Mouse (Mus musculus) c-Kit-positive CD71-positive TER-119-negative erythroid progenitor cells, embryonic 14.5 days (primary cell): ENCODE measurements around the gene Tdp2.

Experiments used
- DNase-seq: peaks from one replicate; pipeline ENCODE4 v3.0.0-alpha.2; 2013; ENCODE audit warnings: low read depth

Gene Tdp2

DNA sequence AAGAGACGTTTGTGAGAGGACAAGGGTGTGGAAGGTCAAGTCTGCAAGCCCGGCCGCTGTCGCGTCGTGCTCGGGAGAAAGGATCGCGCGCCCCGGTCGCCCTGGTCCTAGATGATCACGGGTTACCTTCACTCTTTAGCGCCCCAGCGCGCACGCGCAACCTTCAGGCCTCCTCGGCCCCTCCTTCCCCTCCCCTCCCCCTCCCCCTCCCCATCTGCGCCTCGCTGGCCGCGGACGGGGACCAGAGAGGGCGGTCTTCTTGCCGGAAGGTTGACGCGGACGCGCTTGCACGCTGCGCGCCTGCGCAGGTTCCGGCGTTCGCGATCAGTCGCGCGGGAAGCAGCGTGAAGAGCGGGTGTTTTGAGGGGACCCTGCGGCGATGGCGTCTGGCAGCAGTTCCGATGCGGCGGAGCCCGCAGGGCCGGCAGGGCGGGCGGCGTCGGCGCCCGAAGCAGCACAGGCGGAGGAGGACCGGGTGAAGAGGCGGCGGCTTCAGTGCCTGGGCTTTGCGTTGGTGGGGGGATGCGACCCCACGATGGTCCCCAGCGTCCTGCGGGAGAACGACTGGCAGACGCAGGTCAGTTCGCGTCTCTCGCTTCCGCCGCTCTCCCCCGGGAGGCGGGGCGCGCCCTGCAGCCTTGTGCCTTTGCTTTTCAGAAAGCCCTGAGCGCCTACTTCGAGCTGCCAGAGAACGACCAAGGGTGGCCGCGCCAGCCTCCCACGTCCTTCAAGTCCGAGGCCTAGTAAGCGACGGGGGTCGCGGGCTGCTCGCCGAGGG lies at the start of gene Tdp2, which contains the start of gene Acot13:
Tdp2 (plus strand) TSS at position 327 of the 778 bp plus-strand sequence.
Acot13 (minus strand) TSS at position 188 of the 778 bp plus-strand sequence.
- DNase-seq = peak; percentile 95

- no peak for DNase-seq
These were observed 49.6 kb upstream of the Tdp2 start for GRCm38 (mm10) chr13:24781916-24782315.

- DNase-seq = no peak
These were observed 45.4 kb upstream of the Tdp2 start for GRCm38 (mm10) chr13:24786014-24786490.

DNA sequence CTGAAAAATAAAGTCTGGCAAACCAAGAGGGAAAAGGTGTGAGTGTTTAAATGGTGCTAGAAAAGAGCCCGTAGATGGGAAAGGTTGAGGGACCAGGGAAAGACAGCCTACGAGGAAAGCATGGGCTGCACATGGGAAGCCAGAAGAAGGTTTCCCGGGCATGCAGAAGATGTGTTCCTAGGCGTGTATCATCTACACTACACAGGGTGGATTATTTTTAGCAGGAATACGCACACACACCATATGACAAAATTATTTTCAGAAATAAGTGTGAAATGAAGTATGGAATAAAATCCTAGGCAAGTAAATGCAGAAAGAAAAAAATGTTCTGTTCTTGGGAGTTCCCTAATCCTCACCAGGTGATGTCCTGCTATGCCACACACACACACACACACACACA lies 44.0 kb upstream of the Tdp2 start:
- DNase-seq = no peak

DNA sequence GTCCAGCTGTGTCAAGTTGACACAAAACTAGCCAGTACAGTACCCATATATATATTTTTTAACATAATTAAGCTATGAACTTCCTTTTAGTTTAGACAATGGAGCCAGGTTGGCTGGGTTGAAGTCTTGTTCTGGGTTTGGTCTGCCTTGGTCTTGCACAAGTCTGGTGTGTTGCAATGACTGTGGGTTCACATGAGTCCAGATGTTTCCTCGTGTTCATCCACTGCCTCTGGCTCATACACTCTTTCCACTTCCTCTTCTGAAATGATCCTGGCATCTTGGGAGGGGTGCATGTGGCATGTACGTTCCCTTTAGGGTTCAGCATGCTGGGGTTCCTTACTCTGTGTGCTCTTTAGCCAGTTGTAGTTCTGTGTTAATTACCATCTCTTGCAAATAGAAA lies 40.1 kb upstream of the Tdp2 start:
- no peak for DNase-seq

GRCm38 (mm10) chr13:24792411-24793045 lies 39.0 kb upstream of the Tdp2 start:
- no peak for DNase-seq

DNA sequence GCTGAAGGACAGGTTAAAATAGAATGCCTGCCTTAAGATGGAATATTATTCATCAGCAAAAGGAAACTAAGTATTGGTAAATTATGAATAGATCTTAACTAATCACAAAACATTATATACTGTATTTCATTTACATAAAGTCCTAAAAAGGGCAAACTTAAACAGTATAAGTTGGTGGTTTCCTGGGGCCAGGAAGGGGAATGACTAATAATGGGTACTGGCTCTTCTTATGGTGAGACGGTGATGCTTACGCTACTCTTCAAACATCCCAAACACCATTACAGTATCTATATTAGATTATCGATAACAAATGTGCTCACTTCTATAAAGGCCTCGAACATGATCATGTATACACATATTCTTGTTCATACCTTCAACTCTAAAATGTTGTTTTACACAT lies 32.8 kb upstream of the Tdp2 start:
- DNase-seq = no peak

DNA sequence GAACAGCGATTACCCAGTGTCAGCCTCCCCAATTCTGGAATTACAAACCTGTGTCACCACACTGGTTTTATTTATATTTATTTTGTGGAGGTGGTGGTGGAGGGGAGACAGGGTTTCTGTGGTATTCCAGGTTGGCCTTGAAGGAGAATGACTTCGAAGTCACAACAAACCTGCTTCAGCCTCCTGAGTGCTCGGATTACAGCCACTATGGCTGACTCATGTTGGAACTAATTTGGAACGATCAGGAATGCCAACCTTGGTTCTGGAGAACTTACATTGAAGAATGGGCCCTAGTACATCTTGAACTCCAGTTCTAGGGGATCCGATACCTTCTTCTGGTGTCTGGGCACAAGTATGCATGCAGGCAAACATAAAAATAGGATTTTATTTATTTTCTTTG lies 32.1 kb upstream of the Tdp2 start:
- no peak for DNase-seq

DNA sequence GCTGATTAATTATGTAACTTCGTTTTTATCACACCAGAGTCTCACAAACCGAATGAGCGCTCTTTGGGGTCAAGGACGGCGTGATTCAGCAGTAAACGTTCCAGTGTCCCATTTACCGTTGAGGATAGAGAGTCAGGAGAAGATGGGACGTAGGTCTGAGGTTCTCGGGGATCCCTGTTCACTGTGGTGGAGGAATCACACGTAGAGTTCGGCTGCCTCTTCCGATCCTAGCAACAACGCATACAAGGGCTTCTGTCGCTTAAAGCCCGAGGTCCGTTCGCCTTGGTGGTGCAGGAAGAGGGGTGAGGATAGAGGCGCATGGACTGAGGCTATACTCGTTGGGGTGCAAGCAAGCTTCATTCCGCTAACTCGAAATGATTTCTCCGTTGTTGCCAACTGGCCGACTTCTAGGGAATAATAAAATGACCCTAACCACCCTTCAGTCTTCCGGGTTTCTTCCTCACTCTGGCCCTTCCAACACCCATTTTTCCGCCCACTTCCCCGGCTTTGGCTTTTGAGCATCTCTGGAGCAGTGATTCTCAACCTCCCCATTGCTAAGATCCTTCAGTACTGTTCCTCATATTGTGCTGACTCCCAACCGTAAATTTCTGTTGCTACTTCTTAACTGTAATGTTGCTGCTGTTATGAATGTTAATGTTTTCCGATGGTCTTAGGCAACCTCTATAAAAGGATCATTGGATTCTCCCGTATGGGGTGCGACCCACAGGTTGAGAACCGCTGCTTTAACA lies 31.4 kb upstream of the Tdp2 start:
- DNase-seq = no peak

DNA sequence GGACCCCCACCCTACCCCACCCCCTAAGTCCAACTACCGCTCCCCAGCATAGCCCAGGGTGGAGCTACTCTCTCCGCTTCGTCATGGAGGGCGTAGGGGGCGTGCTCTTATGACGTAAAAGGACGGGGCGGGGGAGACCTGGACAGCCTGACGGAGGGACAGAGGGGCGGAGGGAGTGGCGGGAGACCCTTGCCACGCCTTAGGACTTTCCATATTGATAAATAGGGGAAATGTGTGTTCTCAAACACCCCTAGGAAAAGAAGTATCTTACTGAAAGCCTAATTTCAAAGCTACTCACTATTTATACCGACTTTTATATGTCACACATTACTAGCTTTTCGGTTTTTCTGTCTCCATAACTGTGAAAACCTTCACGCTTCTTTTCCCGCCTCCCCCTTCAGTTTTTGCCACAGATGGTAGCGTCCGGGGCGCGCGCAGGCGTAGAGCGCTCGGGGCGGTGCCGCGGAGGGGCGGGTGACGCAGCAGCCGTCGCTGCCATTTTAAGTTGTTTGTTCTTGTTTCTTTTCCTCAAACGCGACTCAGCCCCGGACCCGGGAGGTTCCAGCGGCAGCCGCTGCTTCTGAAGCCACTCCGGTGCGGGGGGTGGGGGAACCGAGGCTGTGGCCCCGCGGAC lies 30.7 kb upstream of the Tdp2 start:
- DNase-seq = peak; percentile 96

GRCm38 (mm10) chr13:24801308-24801921 lies 30.1 kb upstream of the Tdp2 start, which contains the start of gene BC005537:
BC005537 (plus strand) TSS chr13:24801657.
- DNase-seq = no peak

DNA sequence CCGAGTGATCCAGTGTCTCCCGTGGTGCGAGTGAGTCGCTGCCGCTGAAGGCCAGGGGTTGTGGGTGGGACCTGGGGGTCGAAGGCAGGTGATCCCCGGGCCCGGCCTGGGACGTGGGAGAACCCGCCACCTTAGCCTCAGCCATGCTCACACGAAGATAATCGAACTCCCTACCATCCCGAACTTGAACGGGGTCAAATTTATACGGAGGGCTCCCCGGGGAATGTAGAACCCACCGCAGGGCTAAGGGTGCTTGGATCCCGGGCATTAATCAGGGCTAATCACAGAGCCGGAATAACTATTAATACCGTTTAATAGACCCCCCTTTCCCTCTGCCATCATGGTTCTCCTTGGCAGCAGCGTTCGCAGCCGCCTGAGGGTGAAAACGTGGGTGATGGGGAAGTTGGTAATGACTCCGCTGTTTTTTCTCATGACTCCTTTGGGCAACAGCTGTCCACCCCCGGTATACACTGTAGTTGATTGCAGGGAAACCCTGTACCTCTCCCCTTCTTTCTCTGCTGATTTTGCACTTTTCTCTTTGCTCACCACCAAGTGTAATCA lies 29.3 kb upstream of the Tdp2 start:
- peak; percentile 44 for DNase-seq

DNA sequence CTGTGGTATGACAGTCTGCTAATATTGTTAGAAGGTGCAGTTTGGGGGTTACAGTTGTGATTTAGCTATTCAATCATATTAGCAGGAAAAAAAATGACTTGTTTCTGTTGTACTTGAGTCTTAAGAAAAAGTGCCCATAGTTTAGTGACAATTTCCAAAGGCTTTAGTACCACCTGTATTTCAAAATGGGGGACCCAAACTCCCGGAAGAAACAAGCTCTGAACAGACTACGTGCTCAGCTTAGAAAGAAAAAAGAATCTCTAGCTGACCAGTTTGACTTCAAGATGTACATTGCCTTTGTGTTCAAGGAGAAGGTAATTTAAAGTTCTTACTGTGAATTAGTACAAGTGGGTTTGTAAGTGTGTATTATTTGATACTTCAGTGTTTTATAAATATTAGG lies 28.3 kb upstream of the Tdp2 start:
- no peak for DNase-seq

DNA sequence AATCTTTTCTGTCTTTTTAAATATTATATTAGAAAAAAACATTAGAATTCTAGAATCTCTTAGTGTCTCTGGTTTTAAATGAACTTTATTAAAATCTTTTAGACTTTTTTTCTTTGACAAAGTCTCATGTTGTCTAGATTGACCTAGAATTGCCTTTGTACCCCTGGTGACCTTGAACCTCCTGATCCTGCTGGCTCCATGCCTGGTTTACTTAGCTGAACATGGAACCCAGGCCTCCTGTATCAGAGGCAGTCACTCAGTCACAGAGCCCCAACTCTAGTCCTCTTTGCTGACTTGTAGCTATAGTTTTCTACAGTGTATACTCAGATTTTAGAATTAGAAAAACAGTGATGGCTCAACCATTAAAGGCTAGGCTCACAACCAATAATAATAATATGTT lies 25.4 kb upstream of the Tdp2 start:
- DNase-seq = no peak

DNA sequence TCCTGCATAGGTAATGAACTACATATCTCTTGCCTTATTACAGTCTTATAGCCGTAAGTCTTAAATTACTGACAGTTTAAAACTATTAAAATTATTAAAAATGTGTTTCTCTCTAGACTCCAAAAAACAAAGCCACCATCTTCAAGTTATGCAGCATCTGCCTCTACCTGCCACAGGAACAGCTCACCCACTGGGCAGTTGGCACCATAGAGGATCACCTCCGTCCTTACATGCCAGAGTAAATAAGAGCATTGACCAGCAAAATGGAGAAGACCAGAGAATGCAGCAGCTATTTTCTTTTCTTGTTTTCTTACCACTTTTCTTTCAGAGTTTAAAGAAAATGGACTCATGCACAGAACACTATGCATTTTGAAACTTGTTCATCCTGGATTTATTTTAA lies 19.0 kb upstream of the Tdp2 start:
- no peak for DNase-seq

GRCm38 (mm10) chr13:24814616-24815015 lies 16.9 kb upstream of the Tdp2 start:
- no peak for DNase-seq

GRCm38 (mm10) chr13:24816125-24817092 lies 15.1 kb upstream of the Tdp2 start:
- DNase-seq = no peak

- DNase-seq = no peak
These were observed 11.5 kb upstream of the Tdp2 start for GRCm38 (mm10) chr13:24819931-24820330.

GRCm38 (mm10) chr13:24822663-24823343 lies 8.7 kb upstream of the Tdp2 start:
- no peak for DNase-seq

DNA sequence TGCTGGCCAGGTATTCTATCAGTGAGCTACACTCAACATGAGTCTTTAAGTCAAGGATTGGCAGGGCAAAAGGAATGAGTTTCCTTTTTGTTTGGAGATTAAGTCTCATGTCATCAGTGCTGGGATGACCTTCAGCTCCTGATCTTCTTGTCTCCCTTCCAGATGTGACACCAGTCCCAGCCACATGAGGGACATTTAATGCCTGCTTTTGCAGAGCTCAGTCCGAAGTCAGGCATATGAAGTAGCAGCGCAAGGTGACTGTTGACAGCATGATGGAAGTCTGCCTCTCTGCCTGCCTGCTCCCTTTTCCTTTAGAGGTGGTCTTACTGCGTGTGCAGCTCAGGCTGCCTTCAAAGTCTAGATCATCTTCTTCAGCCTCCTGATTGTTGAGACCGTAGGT lies 6.8 kb upstream of the Tdp2 start:
- DNase-seq = no peak
